8 mouse cellular contexts compared by ENCODE assay signal in genomic region chr1:89581766-89582125, GRCm38 (mm10).
DNase-seq lines count a peak whose midpoint lies in the region; ATAC-seq and TF ChIP-seq lines count a peak whose summit lies in the region.

No protein-coding gene starts in this region.

- peaks cover under 1% of the 10 kb centered on the region; the same call in 1 of the 2 replicates for H3K4me1 ChIP-seq in lung, embryonic 14.5 days (ENCODE audit: insufficient read depth)
- H3K4me1 ChIP-seq in forebrain, embryonic 11.5 days (replicated peaks; ENCODE audit: control insufficient read depth, insufficient read depth, low read length) = peaks cover 31% of the 10 kb centered on the region; the same call in 1 of the 2 replicates
- H3K4me1 ChIP-seq in limb, embryonic 12.5 days (replicated peaks) = peaks cover 38% of the 10 kb centered on the region
- peaks cover 21% of the 10 kb centered on the region for H3K4me1 ChIP-seq in olfactory bulb, adult 2 months (ENCODE audit: control insufficient read depth, insufficient read depth, low read length)

- no peaks in the 10 kb centered on the region for H3K9me3 ChIP-seq in lung, embryonic 14.5 days (ENCODE audit: low read depth, low read length)
- H3K9me3 ChIP-seq in forebrain, embryonic 11.5 days (ENCODE audit: control insufficient read depth, low read length) = no peaks in the 10 kb centered on the region
- no peaks in the 10 kb centered on the region for H3K9me3 ChIP-seq in limb, embryonic 12.5 days

- H3K9ac ChIP-seq in lung, embryonic 14.5 days = no peak overlapping the region
- H3K9ac ChIP-seq in forebrain, embryonic 11.5 days (ENCODE audit: low read length) = peak overlapping the region; percentile 75
- H3K9ac ChIP-seq in limb, embryonic 12.5 days (replicated peaks) = peak overlapping the region; percentile 70

- 19% methylated on average over 6 of the region's 6 CpGs for WGBS in lung, embryonic 14.5 days
- WGBS in forebrain, embryonic 11.5 days = 11% methylated on average over 6 of the region's 6 CpGs
- 17% methylated on average over 6 of the region's 6 CpGs for WGBS in limb, embryonic 12.5 days
- WGBS in olfactory bulb, adult 2 months = 35% methylated on average over 6 of the region's 6 CpGs

- no peak for TF ChIP-seq CTCF in lung, embryonic 14.5 days (IDR thresholded peaks at IDR 0.05; ENCODE audit: low read depth)
- no peak for TF ChIP-seq CTCF in olfactory bulb, adult 2 months (IDR thresholded peaks at IDR 0.05; ENCODE audit: insufficient read depth, low read depth, low read length)

- ATAC-seq in lung, embryonic 14.5 days (ENCODE audit: insufficient read depth) = 0 out of 2 replicates have a peak, but pooled peaks have one; percentile 4
- ATAC-seq in forebrain, embryonic 11.5 days (replicated peaks; ENCODE audit: low FRiP score) = no peak
- no peak for ATAC-seq in limb, embryonic 12.5 days (ENCODE audit: insufficient number of reproducible peaks, insufficient read depth, low FRiP score, low TSS enrichment, low read depth)

- no peak for DNase-seq in lung, embryonic 14.5 days
- DNase-seq in lung, postnatal 14 days = no peak
- DNase-seq in forebrain, embryonic 11.5 days (ENCODE audit: low spot score) = no peak
- DNase-seq in natural killer cell, adult 2 months (ENCODE audit: low spot score in 2 of 2) = no peak
- DNase-seq in gastrocnemius, postnatal 36 days = no peak
- DNase-seq in Muller cell, postnatal 12 days (ENCODE audit: inconsistent ontology term) = no peak

- H3K27ac ChIP-seq in lung, embryonic 14.5 days (ENCODE audit: low read depth) = no peak overlapping the region
- no peak overlapping the region for H3K27ac ChIP-seq in forebrain, embryonic 11.5 days (ENCODE audit: low read depth, low read length)
- H3K27ac ChIP-seq in limb, embryonic 12.5 days = no peak overlapping the region
- no peak overlapping the region for H3K27ac ChIP-seq in olfactory bulb, adult 2 months (ENCODE audit: insufficient read depth, low read depth, low read length)

- peaks cover 21% of the 10 kb centered on the region; the same call in 1 of the 2 replicates for H3K27me3 ChIP-seq in lung, embryonic 14.5 days (ENCODE audit: insufficient read depth, low read length)
- peaks cover 5% of the 10 kb centered on the region; the same call in 1 of the 2 replicates for H3K27me3 ChIP-seq in forebrain, embryonic 11.5 days (ENCODE audit: control insufficient read depth, insufficient read depth, low read length)
- peaks cover 29% of the 10 kb centered on the region for H3K27me3 ChIP-seq in limb, embryonic 12.5 days

- intact Hi-C loops in gastrocnemius, postnatal 36 days (cut with DNase I) = no loop called here

- TF ChIP-seq POLR2A in olfactory bulb, adult 2 months (IDR thresholded peaks at IDR 0.05; ENCODE audit: insufficient read depth, low read depth, low read length) = no peak

- H3K36me3 ChIP-seq in lung, embryonic 14.5 days (ENCODE audit: insufficient read depth) = no peaks in the 10 kb centered on the region
- no peaks in the 10 kb centered on the region for H3K36me3 ChIP-seq in forebrain, embryonic 11.5 days (ENCODE audit: control insufficient read depth, insufficient read depth, low read length)
- H3K36me3 ChIP-seq in limb, embryonic 12.5 days = no peaks in the 10 kb centered on the region

- peak overlapping the region; percentile 100 for H3K4me2 ChIP-seq in lung, embryonic 14.5 days
- H3K4me2 ChIP-seq in forebrain, embryonic 11.5 days (ENCODE audit: low read depth, low read length, severe bottlenecking) = peak overlapping the region; percentile 100
- peak overlapping the region; percentile 100 for H3K4me2 ChIP-seq in limb, embryonic 12.5 days

- H3K4me3 ChIP-seq in lung, embryonic 14.5 days (ENCODE audit: low read depth, low read length) = peak overlapping the region; percentile 63
- peak overlapping the region; percentile 71 for H3K4me3 ChIP-seq in forebrain, embryonic 11.5 days (ENCODE audit: low read depth, low read length)
- H3K4me3 ChIP-seq in limb, embryonic 12.5 days (replicated peaks) = peak overlapping the region; percentile 74
- peak overlapping the region; percentile 77 for H3K4me3 ChIP-seq in olfactory bulb, adult 2 months (ENCODE audit: insufficient read depth, low read depth, low read length)
